Mouse (Mus musculus) heart, adult 2 months (tissue): ENCODE measurements around the gene Lrrc43.
A peak's percentile ranks its signal among the peaks of the same experiment; 100 is the strongest.

Experiments
- CTCF ChIP-seq: fragments of 200-600 bp; IDR thresholded peaks from 2 replicates; pipeline ENCODE4 v1.8.1; 2022; ENCODE audit warnings: antibody characterized with exemption, mild to moderate bottlenecking, moderate library complexity
- EP300 ChIP-seq: fragments of 200-500 bp; IDR thresholded peaks from 2 replicates; pipeline ENCODE4 v1.6.1; 2011; ENCODE audit warnings: low read depth, low read length, control low read depth; ENCODE audit not compliant: insufficient read depth
- POLR2A ChIP-seq: fragments of 200-500 bp; IDR thresholded peaks from 2 replicates; pipeline ENCODE4 v1.6.1; 2011; ENCODE audit warnings: mild to moderate bottlenecking, low read depth, low read length, control low read depth; ENCODE audit not compliant: insufficient read depth

GRCm38 (mm10) chr5:123440664-123441063 lies 48.4 kb upstream of the Lrrc43 start:
- TF ChIP-seq CTCF (peak; percentile 29), POLR2A (no peak), EP300 (no peak)
